Mouse (Mus musculus) midbrain, embryonic 16.5 days (tissue): ENCODE results near the gene Gm11116. TPM values are rescaled to one million over a fixed set of nuclear protein-coding genes. Genes with fewer than 3 reads are reported as not detected.
"Not testable (repeated sequence)": the region's sequence is repeated elsewhere in the genome, so short reads cannot be mapped to it uniquely, and the experiment has no call there.

Experiments
- ATAC-seq: fragments of 200-750 bp; cut with Nextera tagmentation; 2 replicates; pipeline ENCODE4 v1.8.0; 2017; ENCODE audit warnings: moderate TSS enrichment
- H3K27ac ChIP-seq: fragments of 300-500 bp; sonication (generic); 2 replicates; pipeline ENCODE4 v1.5.1; 2014; ENCODE audit warnings: mild to moderate bottlenecking, low read length, mixed read lengths
- H3K27me3 ChIP-seq: fragments of 300-500 bp; sonication (generic); 2 replicates; pipeline ENCODE4 v1.6.1; 2014; ENCODE audit warnings: low read depth, low read length, mixed read lengths; ENCODE audit not compliant: control insufficient read depth, insufficient read depth
- H3K36me3 ChIP-seq: fragments of 300-500 bp; sonication (generic); 2 replicates; pipeline ENCODE4 v1.6.1; 2014; ENCODE audit warnings: mild to moderate bottlenecking, low read length, moderate library complexity, mixed read lengths; ENCODE audit not compliant: control insufficient read depth, insufficient read depth
- H3K4me1 ChIP-seq: fragments of 300-500 bp; sonication (generic); 2 replicates; pipeline ENCODE4 v1.6.1; 2014; ENCODE audit warnings: mild to moderate bottlenecking, low read length, mixed read lengths; ENCODE audit not compliant: control insufficient read depth, insufficient read depth
- H3K4me2 ChIP-seq: fragments of 300-500 bp; sonication (generic); 2 replicates; pipeline ENCODE4 v1.6.1; 2014; ENCODE audit warnings: mild to moderate bottlenecking, low read length, mixed read lengths
- H3K4me3 ChIP-seq: fragments of 300-500 bp; sonication (generic); 2 replicates; pipeline ENCODE4 v1.5.1; 2014; ENCODE audit warnings: low read depth, mild to moderate bottlenecking, low read length, moderate library complexity, mixed read lengths
- H3K9ac ChIP-seq: fragments of 300-500 bp; sonication (generic); 2 replicates; pipeline ENCODE4 v1.6.1; 2014; ENCODE audit warnings: low read depth, low read length, mixed read lengths
- H3K9me3 ChIP-seq: fragments of 300-500 bp; sonication (generic); replicated peaks from 2 replicates; pipeline ENCODE4 v1.6.1; 2014; ENCODE audit warnings: mild to moderate bottlenecking, low read length, mixed read lengths; ENCODE audit not compliant: control insufficient read depth, poor library complexity, severe bottlenecking
- WGBS: fragments of 180-500 bp; shearing (Covaris S2); extraction: QIAGEN DNeasy Blood & Tissue Kit; methylation state at CpG from one replicate; pipeline ENCODE4 v1.1.7; 2014; 5-methylcytosine and 5-hydroxymethylcytosine counted together
- polyA plus RNA-seq: library from polyadenylated mRNA; unstranded; fragments of >200 nt; fragmentation: Nextera tagmentation; extraction: Ambion mirVana; gene quantifications from 2 replicates; pipeline ENCODE4 v1.2.1, GENCODE M21; 2015

Gm11116 gene
- polyA plus RNA-seq, result not detected in 2 replicates

- ATAC-seq, result no peak
- Histone ChIP-seq H3K27me3 (no peaks in the 10 kb centered on the region), H3K9ac (no peak within 1 kb of the TSS), H3K36me3 (no peaks in the 10 kb centered on the region), H3K9me3 (no peaks in the 10 kb centered on the region), H3K27ac (no peak within 1 kb of the TSS), H3K4me1 (no peaks in the 10 kb centered on the region), H3K4me3 (no peak within 1 kb of the TSS), H3K4me2 (no peak within 1 kb of the TSS)
- 80% methylated on average over 1 of the region's 1 CpGs for WGBS
Measured at GRCm38 (mm10) chr5:88111430-88111829, at the start of gene Gm11116. Gene Gm11116, minus strand, starts transcription at chr5:88111530.

- H3K4me1 ChIP-seq, result no peaks in the 10 kb centered on the region
- H3K36me3 ChIP-seq, result no peaks in the 10 kb centered on the region
- no peak within 1 kb of the TSS for H3K4me2 ChIP-seq
- H3K4me3 ChIP-seq, result no peak within 1 kb of the TSS
- H3K9me3 ChIP-seq, result no peaks in the 10 kb centered on the region
- no peaks in the 10 kb centered on the region for H3K27me3 ChIP-seq
- H3K9ac ChIP-seq, result no peak within 1 kb of the TSS
- ATAC-seq, result no peak
- H3K27ac ChIP-seq, result no peak within 1 kb of the TSS
Measured at GRCm38 (mm10) chr5:88153999-88154398, 42.7 kb upstream of the Gm11116 start, which contains the start of gene Gm11115. Gene Gm11115, minus strand, starts transcription at chr5:88154099.

DNA sequence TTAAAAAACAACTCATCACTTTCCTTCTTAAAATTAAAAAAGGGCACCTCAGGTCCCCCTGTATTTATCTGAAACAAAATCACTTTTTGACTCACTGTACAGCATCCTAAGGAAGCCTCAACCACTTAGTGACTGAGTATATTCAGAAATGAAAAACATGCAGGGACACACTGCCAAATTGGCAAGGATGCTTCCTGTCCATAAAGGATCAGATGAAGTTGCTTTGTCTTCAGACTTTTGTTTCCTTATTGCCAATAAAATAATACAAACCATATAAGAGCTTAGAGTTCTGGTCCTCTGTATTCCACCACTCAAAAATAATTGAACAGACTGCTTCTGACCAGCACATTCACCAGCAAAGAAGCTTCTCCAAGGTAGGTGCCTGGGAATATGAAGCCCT is 25.1 kb downstream of the Gm11116 start, which contains the start of gene Smr2:
Gene Smr2, plus strand, starts transcription at position 301 of the 400 bp plus-strand sequence.
- not testable (repeated sequence) for H3K9ac ChIP-seq, H3K4me1 ChIP-seq, ATAC-seq, H3K27ac ChIP-seq, H3K4me3 ChIP-seq, H3K27me3 ChIP-seq, H3K36me3 ChIP-seq, H3K9me3 ChIP-seq, H3K4me2 ChIP-seq

Other genes with a start within 250 kb of the Gm11116 start
- gene Odam, start 226.5 kb downstream of the Gm11116 start, polyA plus RNA-seq, result not detected in 2 replicates
- gene Csn3, start 186.0 kb downstream of the Gm11116 start, polyA plus RNA-seq, result not detected in 2 replicates
- not detected in 2 replicates for gene 2310003L06Rik, start 142.1 kb downstream of the Gm11116 start, polyA plus RNA-seq
- gene Gm28434, start 142.0 kb downstream of the Gm11116 start, polyA plus RNA-seq, result not detected in 2 replicates
- not detected in 2 replicates for gene Cabs1, start 132.1 kb downstream of the Gm11116 start, polyA plus RNA-seq
- not detected in 2 replicates for gene Smr3a, start 109.0 kb downstream of the Gm11116 start, polyA plus RNA-seq
- gene Smr2, start 25.0 kb downstream of the Gm11116 start, polyA plus RNA-seq, result not detected in 2 replicates
- not detected in 2 replicates for gene Gm11115, start 42.6 kb upstream of the Gm11116 start, polyA plus RNA-seq
- not detected in 2 replicates for gene Gm7714, start 157.4 kb upstream of the Gm11116 start, polyA plus RNA-seq
- gene Prol1, start 205.8 kb upstream of the Gm11116 start, polyA plus RNA-seq, result not detected in 2 replicates